Mouse (Mus musculus) heart, adult 18-20 months (tissue): Measurements from ENCODE around the gene Gpr108. TPM values are rescaled to one million over a fixed set of nuclear protein-coding genes. Genes with fewer than 3 reads are reported as not detected.
"Not testable (repeated sequence)": the region's sequence is repeated elsewhere in the genome, so short reads cannot be mapped to it uniquely, and the experiment has no call there.

Experiments
- DNase-seq, 2 experiments: peaks; one replicate each; pipeline ENCODE4 v3.0.0; 2021 to 2022; ENCODE audit warnings: mixed read lengths in 1 of 2
- long read RNA-seq, 2 experiments: library from polyadenylated mRNA; stranded (forward); transcript quantifications; one replicate each; pipeline ENCODE4 v2.0.0; 2021
- total RNA-seq, 2 experiments: library from RNA; stranded (reverse); gene quantifications; 2 replicates each; pipeline ENCODE4 v1.2.3; 2021

Gpr108 gene
- 10 to 100 TPM; 24.4 to 30.0 TPM for total RNA-seq
- long read RNA-seq, experiment 1, transcript Gpr108-204 (17 exons, 2,405 nt) = minor isoform, 12 of 40 reads
- long read RNA-seq, experiment 1, transcript Gpr108-201 (17 exons, 2,064 nt) = major isoform, 15 of 40 reads
- long read RNA-seq, experiment 1, partial matches to known transcripts = 4 of 40 reads
- long read RNA-seq, experiment 1, other reads (novel, unspliced or antisense) = 9 of 40 reads
- long read RNA-seq, experiment 2, transcript Gpr108-204 (17 exons, 2,405 nt) = minor isoform, 6 of 19 reads
- long read RNA-seq, experiment 2, transcript Gpr108-201 (17 exons, 2,064 nt) = major isoform, 7 of 19 reads
- long read RNA-seq, experiment 2, partial matches to known transcripts = 1 of 19 reads
- long read RNA-seq, experiment 2, other reads (novel, unspliced or antisense) = 5 of 19 reads

- DNase-seq = peak; percentile 90 to 94
These were observed at the start of gene Gpr108 for GRCm38 (mm10) chr17:57248201-57248699. TSS of gene Gpr108 (minus strand) at chr17:57248446.

- no peak for DNase-seq
These were observed 48.8 kb upstream of the Gpr108 start for GRCm38 (mm10) chr17:57297040-57297439.

GRCm38 (mm10) chr17:57295935-57296334 lies 47.7 kb upstream of the Gpr108 start:
- DNase-seq = no peak

- DNase-seq = no peak
These were observed 44.7 kb upstream of the Gpr108 start for GRCm38 (mm10) chr17:57292968-57293367.

GRCm38 (mm10) chr17:57292302-57292701 lies 44.1 kb upstream of the Gpr108 start:
- no peak for DNase-seq

GRCm38 (mm10) chr17:57290671-57291055 lies 42.4 kb upstream of the Gpr108 start:
- DNase-seq = no peak

GRCm38 (mm10) chr17:57290001-57290670 lies 41.9 kb upstream of the Gpr108 start:
- DNase-seq = peak; percentile 25 to 61

GRCm38 (mm10) chr17:57289252-57289651 lies 41.0 kb upstream of the Gpr108 start:
- DNase-seq = no peak

- no peak for DNase-seq
These were observed 38.6 kb upstream of the Gpr108 start for GRCm38 (mm10) chr17:57286718-57287355.

GRCm38 (mm10) chr17:57285077-57285476 lies 36.8 kb upstream of the Gpr108 start:
- DNase-seq = peak; percentile 43 to 69

- no peak for DNase-seq
These were observed 35.7 kb upstream of the Gpr108 start for GRCm38 (mm10) chr17:57283906-57284305.

- DNase-seq = peak in 1 of 2 experiments; percentile 56
These were observed 32.2 kb upstream of the Gpr108 start for GRCm38 (mm10) chr17:57280411-57280810.

GRCm38 (mm10) chr17:57279591-57280224 lies 31.5 kb upstream of the Gpr108 start:
- DNase-seq = no peak

GRCm38 (mm10) chr17:57278943-57279590 lies 30.8 kb upstream of the Gpr108 start, which contains the start of gene Vav1:
TSS of gene Vav1 (plus strand) at chr17:57279100.
- peak in 1 of 2 experiments; percentile 72 for DNase-seq

GRCm38 (mm10) chr17:57278537-57278936 lies 30.3 kb upstream of the Gpr108 start:
- no peak for DNase-seq

- not testable (repeated sequence) for DNase-seq
These were observed 29.5 kb upstream of the Gpr108 start for GRCm38 (mm10) chr17:57277598-57278261.

GRCm38 (mm10) chr17:57276634-57277121 lies 28.4 kb upstream of the Gpr108 start:
- DNase-seq = peak; percentile 87 to 88

- peak; percentile 57 to 69 for DNase-seq
These were observed 27.7 kb upstream of the Gpr108 start for GRCm38 (mm10) chr17:57275997-57276351.

- DNase-seq = peak; percentile 95 to 96
These were observed 27.1 kb upstream of the Gpr108 start for GRCm38 (mm10) chr17:57275111-57275996.

- DNase-seq = no peak
These were observed 26.4 kb upstream of the Gpr108 start for GRCm38 (mm10) chr17:57274686-57275085.
